Mouse (Mus musculus): ENCODE results near the gene Rbms3.

Rbms3 gene

DNA sequence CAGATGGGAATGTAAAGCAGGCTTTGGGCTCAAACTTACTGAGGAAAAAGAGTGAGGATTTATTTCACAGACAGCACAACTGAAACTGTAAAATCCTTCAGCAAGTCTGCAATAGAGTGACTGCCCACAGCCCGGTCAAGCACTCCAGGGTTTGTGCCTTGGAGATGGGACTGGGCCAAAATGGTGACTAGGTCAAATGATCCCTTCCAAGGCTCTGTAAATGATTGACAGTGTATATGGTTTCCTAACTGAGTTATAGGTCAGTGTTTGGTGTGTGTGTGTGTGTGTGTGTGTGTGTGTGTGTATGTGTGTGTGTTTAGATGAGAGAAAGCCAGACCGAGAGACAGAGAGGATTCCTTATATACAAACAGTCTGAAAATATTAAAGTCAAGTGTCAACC, 673.6 kb downstream of the Rbms3 start:
- no peak for DNase-seq

DNA sequence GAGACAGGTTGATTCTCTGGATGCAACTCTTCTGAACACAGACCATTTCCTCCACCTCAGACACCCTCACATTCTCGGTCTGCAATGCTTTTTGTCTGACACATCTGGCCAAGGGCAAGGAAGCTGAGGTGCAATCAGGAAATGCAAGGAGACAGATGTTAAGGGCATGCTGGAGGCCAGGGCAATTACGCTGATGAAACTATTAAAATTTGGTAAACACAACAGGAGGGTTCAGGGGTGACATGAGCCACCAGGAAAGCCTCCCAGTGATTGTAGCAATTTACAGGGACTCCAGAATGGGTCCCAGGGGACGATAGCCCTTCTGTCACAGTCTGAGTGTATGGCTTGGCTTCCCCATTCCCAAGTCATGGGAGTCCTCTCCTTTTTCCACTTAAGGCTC, 681.5 kb downstream of the Rbms3 start:
- no peak for DNase-seq

DNA sequence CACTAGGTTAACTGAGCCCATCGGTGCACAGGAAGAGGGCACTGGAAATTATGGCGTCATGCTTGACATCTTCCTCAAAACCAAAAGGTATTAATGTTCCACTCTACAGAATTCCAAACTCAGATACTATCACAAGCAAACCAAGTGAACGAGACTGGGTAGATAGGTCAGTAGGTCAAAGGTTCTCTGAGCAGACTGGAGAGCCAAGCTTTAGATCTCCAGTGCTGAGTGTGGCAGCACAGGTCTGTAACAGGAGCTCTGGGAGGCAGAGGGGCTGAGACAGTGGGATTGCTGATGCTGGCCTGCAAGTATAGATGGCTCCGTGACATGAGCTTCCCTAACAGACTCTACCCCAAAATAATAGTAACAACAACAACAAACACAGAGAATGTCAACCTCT, 682.3 kb downstream of the Rbms3 start:
- no peak for DNase-seq

DNA sequence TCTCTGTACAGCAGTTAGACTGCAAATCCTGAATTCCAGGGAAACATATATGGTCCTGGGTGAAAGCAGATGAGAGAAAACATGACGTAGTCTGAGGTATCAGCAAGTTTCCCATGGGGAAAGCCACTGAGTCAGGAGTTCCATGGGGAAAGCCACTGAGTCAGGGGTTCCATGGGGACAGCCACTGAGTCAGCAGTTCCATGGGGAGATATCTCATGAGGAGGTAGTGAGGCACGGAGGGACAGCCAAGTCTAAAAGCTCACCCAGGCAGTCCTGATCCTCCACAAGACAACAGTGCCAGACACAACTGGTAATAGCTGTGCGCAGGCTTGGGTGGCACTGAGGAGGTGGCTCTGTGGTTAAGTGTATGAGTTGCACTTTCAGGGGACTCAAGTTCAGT, 682.9 kb downstream of the Rbms3 start:
- no peak for DNase-seq

DNA sequence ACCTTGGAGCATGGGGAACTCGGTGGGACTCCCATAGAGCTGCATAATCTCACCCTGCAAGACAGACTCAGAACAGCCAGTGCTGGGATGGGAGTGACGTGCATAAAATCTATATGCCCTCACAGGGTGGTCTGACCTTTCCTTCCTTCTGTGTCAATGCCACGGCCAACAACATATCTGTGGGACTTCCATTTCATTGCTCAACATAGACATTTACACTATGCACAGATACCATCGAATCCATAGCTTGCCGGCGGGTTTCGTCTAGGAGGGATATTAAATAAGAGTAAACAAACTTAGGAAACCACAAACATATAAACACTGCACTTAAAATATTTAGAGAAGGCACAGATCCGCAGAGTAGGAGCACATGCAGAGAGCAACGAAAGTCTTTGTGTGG, 684.0 kb downstream of the Rbms3 start:
- no peak for DNase-seq

DNA sequence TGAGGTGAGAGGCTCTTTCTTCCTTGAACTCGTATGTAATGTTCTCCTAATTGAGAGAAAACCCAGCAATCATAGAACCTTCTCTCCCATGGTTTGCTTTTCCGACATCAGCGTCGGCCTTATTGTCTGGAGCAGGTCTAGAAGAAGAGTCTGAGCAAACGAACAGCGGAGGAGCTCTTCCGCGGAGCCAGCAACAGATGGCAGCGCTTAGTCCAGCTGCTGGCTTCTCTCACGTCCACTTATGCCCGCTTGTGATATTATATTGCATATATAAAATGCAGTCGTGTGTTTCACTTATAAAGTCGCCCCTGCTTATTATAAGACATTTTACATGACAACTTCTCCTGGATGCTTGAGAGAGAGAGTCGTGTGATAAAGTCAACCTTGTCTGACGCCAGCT, 685.8 kb downstream of the Rbms3 start:
- DNase-seq, result no peak

DNA sequence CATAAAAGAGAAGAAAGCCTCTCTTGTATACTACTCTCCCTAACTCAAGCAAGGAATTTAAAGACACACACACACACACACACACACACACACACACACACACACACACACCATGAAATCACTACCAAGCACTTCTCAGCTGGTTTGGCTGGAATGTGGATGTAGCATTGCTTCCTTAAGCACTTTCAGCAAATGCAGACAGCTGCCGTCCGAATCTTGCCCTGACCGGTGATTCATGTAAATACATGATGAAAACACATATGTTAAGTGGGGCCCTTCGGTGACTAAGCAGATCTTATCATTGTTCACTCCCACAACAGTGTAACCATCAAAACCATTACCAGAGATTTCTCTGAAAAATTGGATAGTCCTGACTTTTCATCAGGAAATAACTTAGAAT, 688.6 kb downstream of the Rbms3 start:
- no peak for DNase-seq

DNA sequence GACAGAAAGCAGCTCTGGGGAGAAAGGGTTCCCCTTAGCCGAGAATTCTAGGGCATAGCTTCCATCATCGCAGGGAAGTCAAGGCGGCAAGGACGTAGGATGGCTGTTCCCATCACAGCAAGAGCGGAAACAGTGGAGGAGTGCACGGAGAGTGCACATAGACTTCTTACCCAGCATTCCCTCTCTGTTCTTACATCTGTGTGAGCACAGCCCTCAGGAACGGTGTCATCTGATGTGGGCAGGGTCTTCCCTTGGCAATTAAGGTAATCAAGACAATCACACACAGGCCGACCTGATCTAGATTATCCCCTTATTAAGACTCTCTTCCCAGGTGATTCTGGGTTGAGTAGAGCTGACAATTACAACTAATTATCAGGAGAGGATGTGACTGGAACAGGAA, 689.0 kb downstream of the Rbms3 start:
- DNase-seq, result no peak

DNA sequence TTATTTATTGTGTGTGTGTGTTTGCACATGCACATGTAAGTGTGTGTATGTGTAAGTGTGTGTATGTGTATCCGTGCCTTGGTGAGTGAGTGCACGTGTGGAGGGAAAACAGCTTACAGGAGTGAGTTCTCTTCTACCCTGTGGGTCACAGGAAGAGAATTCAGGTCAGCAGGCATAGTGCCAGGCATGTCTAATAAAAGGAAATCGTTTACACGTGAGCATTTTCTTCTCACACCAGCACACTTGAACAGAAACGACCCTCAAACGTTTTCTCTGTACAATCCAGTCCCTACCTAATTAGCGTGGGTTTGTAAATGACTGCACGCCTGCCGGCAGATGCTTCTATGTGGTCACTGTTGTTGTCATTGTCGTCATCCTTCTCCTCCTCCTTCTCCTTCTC, 701.4 kb downstream of the Rbms3 start:
- DNase-seq, result no peak

DNA sequence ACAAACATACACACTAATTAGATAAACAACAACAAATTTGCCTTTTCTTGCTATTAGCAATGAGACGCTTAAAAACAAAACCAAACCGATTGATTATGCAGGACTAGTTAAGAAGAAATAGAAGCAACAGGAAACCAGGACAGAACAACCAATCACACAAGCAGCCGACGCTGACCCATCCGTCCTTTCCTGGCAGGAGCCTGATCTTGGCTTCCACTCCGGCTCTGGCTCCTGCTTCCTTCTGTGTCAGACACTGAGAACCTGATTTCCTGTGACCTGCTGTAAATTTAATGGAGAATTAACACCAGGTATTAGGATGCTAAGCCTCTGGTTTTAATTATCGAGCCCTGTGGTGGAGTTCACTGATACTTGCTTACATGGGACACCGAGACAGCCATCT, 706.6 kb downstream of the Rbms3 start:
- DNase-seq, result no peak

DNA sequence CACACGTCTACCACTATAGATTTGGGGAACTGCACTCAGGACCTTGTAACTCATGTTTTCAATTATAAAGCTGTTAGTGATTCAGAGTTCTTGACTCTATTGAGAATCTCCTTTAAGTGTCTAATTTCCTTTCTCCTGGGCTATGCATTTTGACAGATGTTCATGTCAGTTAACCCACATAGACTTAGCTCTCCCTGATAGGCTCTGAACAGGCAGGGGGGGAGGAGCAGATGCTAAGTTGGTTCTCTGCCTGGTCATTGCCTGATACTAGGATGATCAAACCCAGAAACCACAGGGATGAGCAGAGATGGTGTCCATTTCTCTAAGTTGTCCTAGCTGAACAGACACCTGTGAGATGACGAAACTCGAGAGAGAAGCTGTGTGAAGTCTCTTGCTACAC, 707.2 kb downstream of the Rbms3 start:
- no peak for DNase-seq

DNA sequence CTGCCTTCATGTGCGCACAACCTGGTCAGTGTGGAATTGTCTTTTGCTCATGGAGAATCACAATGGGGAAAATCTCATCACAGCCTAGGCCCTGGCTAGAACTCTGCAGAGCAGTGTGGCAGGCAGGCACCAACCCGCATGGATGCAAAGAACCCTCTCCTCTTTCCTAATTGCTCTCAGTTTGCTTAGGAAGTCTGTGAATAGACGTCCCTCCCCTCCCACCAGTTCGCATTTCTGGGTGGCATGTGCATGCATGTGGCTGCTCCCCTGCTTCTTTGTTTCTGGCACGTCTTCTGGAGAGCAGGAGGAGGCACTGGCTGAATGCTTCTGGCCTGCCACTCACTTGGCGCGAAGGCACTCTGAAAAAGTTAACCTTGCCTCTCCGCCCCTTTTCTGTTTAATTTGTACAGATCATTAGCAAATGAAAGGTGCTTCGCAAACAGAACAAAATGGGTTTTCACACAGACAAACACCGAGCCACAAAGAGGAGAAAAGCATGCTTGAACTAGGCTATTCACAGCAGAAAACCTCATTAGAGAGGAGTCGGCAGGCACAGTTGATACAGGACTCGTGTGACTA, 710.2 kb downstream of the Rbms3 start:
- no peak for DNase-seq

DNA sequence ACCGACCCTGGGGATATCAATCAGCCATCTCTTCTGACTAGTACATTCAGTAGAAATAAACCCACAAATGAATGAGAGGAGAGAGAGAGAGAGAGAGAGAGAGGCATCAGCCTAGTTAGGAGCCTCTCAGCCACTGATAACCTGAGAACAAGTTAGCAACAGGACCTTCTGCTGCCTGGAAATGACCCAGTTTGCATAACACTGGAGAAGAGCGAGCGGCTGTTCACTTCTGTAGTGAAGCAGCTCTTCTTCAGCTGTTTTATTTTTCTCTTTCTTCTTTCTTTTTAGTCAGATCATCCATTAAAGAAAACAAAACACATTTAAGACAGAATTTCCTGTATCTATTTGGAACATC, 717.2 kb downstream of the Rbms3 start:
- DNase-seq, result no peak

DNA sequence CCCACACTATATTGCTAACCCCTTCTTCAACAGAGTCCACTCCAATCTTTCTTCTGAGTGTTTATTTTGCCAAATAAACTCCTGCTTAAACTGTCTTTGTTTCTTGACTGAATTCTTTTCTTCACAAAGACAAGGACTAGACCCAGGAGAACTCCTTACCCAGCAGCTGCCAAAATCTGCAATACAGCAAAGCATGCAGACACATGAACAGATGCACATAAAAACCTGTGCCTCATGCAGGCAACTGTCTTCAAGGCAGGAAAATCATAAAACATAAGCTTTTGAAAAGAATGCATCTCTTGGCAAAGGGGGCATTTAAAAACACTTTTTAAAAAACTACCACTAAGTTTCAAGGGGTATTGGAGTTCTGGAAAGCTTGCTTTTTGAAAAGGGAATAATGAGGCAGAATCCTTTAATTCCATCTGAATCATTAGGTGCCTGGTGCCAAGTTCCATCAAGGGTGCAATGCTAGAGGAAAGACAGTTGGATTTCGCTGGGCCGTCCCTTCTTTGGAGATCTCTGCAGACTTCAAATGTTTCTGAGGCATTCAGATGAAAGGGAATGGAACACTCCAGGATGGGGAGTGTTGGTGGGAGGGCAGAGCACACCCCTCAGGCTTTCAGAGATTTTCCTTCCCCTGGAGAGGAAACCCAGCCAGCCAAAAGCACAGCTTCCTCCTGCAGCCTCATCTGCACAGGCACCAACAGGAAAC, 717.8 kb downstream of the Rbms3 start:
- DNase-seq, result no peak

DNA sequence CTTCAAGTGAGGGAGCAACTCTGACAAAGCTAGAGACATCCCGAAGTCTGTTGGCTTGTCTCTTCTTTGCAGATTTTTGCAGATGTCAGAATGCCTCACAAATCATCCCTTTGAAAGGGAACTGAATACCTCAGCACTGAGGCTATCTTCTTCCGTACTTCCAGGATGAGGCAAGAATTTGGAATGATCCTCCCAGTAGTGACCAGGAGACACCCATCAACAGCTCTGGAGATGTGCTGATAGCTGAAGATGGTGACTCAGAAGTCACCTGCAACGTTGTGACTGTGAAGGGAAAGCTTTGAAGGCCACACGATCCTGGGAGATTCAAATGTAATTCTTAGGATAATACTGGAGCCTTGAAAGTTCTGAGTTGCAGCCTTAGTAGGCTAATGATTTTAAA, 720.2 kb downstream of the Rbms3 start:
- no peak for DNase-seq

DNA sequence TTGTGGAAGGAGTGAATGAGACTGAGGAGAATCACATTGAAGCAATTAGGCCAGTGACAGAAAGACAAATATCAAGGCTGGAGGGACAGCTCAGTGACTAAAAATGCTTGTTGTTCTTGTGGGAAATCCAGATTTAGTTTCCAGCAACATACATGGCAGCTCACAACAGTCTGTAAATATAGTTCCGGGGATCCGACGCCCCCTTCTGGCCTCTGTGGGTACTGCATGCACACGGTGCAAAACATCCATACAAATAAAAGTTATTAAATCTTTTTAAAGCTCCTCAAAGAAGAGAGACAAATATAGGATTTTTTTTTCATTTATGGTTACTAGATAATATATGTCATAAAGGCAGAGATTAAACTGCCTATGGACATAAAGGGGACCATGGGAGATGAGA, 722.8 kb downstream of the Rbms3 start:
- DNase-seq, result no peak

DNA sequence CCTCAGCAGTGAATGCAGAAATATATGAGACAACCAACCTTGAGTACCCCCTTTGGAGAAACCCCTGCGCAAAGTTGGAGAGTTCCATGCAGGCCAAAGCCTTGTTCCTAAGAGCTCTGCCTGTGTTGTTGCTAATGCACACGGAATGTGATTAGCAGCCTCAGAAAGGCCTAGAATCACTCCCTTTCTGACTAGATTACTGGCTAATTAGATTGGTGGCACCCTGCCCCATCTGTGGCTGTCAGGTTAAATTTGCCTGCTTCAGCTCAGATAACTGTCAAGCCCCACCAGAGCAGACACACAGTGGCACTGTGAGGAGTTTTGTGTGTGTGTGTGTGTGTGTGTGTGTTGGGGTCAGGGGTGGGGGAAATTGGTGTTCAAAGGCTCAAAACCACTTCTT, 724.1 kb downstream of the Rbms3 start:
- no peak for DNase-seq

DNA sequence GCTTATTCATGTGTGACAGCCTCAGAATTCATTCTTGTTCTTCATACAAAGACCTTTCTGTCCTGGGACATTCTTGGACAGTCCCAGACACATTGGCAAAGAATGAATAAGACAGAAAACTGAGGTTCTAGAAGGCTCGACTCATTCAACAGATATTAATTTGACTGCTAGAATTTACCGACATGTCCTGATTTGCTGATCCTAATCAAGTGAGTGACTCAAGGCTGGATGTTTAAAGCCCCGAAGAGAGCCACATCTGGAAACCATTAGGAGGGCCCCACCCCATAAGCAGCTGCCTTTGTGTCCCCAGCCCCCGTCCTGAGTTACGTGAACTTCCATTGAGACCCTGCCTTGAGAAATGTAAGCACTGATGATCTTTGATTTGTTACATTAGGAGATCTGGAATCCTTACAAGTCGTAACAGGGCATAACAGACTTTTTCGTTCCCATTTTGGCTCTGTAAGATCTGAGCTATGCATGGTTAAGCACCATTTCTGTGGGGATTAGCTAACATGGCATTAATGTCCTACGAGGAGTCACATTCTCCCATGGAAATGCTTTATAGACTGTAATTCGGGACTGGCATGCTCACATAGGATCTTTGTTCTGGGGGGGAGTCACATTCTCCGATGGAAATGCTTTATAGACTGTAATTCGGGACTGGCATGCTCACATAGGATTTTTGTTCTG, 726.3 kb downstream of the Rbms3 start:
- no peak for DNase-seq

DNA sequence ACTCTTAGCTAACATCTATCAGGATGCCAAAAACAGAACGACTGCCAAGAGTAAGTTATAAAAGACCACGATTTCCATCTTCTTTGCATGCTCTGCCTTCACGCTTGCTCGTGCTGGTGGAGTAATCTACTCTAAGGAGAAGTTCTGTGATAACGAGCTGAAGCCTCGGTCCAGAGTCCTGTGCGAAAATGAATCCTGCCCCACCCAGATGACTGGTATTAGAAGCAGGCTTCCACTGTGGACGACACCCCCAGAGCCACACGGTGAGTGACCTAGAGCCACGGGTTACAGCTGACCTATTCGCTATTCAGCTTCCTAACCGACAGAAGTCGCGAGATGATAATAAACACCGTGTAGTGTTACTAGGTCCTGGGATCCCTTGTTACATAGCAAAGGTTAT, 730.3 kb downstream of the Rbms3 start:
- no peak for DNase-seq

DNA sequence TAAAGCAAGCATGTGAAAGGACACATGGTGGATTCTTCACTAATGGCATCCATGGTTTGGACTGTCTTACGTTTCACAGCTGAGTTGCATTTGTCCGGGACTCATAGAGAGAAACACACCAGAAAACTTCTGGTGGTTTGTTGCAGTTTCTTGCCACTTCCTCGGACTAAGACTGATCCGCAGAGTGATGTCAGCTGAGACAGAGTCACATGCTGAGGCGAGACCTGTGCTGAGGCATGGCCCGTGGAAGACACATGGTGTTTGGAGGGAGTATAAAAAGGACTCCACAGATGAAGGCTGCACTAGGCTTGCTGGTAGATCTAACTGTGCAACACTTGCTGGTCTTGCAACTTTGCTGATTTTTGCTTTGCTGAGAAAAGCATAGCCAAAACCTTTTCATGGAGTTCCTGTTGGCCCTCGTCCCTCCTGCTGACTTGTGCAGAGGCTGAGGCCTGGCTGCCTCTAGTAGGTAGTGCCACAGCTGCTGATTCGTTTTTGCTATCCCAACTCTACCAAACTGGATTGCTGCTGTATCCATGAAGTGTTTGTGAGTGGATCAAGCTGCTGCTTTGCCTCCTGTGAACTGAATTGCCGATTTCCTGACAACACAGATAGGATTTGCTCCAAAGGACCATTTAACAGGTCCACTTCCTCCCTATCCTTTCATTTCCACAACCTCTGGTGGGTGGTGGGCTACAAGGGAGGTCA, 742.6 kb downstream of the Rbms3 start:
- no peak for DNase-seq

DNA sequence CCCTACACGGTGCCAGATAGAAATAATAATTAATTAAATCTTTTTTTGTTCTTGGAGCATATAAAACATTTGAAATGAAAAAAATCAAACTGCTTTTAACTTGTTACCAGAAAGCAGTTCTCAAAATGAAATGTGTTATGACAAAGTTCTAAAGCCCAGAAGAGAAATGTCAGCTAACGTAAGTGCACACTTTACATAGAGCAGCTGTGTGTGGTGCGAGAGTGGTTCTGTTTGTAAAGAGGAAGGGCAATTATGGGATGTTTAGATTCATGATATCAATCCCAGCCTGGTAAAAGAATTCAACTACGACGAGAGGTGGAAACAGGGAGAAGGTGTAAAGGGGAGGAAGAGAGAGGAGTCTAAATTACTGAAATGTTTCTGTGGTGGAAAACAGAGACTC, 744.1 kb downstream of the Rbms3 start:
- DNase-seq, result no peak

DNA sequence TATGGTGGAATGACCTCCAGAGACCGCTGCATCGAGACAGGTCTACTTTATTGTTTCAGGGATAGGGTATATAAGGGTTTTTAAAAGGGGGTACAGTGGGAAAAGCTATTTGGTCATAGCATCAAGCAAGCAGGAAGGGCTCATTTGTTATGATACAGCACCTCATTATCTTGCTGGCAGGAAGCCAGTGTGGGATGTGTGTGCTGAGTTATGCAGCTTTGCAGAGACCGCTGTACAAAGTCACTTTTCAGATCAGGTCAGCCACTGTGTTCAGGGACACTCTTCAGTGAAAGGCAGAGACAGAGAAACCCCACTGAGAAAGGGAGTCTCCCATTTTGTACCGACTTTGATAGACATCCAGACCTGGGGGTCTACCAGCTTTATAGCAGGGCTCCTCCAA, 749.2 kb downstream of the Rbms3 start:
- DNase-seq, result no peak

DNA sequence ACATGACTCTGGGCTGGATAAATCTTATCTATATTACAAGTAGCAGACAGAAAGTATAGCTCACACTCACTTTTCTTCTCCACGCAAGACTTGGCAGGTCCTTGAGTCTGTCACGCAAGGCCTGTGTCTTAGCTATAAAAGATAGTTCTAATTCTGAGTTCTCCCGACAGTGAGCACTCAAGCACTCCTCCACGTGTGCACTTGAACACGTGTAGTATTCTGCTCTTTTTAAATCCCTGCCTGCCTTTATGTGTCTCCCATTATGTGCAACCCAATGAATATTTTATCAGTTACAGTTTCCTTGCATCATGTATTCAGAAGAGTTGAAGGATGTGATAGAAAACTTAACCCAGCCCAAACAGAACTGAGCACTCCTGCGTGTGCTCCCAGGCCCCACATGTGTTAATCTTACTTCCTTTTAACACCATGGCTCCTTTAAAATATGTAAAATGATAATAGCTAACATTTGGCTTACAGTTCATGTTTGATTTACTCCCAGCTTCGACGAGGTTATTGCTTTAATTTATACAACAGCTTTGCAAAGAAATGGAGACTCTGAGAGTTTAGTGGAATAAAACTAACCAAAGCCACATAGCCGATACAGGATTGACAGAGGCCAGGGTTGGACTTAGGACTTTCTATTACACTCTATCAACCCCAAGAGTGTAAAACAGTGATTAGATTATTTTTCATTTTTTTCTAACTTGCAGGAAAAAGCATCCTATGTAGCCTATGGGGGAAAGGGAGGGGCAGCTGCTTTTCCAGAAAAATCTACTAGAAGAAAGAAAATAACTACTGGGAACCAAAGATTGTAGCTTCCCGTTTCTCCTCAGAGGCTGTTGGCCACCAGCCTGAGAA, 749.9 kb downstream of the Rbms3 start:
- no peak for DNase-seq
